Mouse (Mus musculus) spleen, postnatal 4 days (tissue): ENCODE data around the gene Gm14085.
A peak's percentile ranks its signal among the peaks of the same experiment; 100 is the strongest.
"Not testable (repeated sequence)": the region's sequence is repeated elsewhere in the genome, so short reads cannot be mapped to it uniquely, and the experiment has no call there.

Experiments
- DNase-seq, 2 experiments: peaks; one replicate each; pipeline ENCODE4 v3.0.0; 2022; ENCODE audit warnings: low spot score in 2 of 2

Gm14085 gene

GRCm38 (mm10) chr2:122484641-122485040, at the start of gene Gm14085:
Gene Gm14085, plus strand, starts transcription at chr2:122484941.
- DNase-seq: no peak

- not testable (repeated sequence) for DNase-seq
These were observed 45.8 kb upstream of the Gm14085 start for GRCm38 (mm10) chr2:122438706-122439482.

- DNase-seq: peak in 1 of 2 experiments; percentile 21
These were observed 44.2 kb upstream of the Gm14085 start for GRCm38 (mm10) chr2:122440521-122440920.

- DNase-seq: no peak
These were observed 43.5 kb upstream of the Gm14085 start for GRCm38 (mm10) chr2:122441000-122441933.

GRCm38 (mm10) chr2:122450351-122450750, 34.4 kb upstream of the Gm14085 start:
- DNase-seq: no peak

- no peak for DNase-seq
These were observed 32.3 kb upstream of the Gm14085 start for GRCm38 (mm10) chr2:122452426-122452825.

- DNase-seq: peak; percentile 17 to 62
These were observed 17.8 kb upstream of the Gm14085 start for GRCm38 (mm10) chr2:122466901-122467300.

GRCm38 (mm10) chr2:122467351-122468013, 17.3 kb upstream of the Gm14085 start:
- peak; percentile 93 to 97 for DNase-seq

GRCm38 (mm10) chr2:122469221-122469620, 15.5 kb upstream of the Gm14085 start:
- DNase-seq: no peak

- no peak for DNase-seq
These were observed 8.2 kb upstream of the Gm14085 start for GRCm38 (mm10) chr2:122476585-122476984.

- not testable (repeated sequence) for DNase-seq
These were observed 954 bp upstream of the Gm14085 start for GRCm38 (mm10) chr2:122483787-122484186.

GRCm38 (mm10) chr2:122485654-122486053, 913 bp downstream of the Gm14085 start:
- not testable (repeated sequence) for DNase-seq

- DNase-seq: not testable (repeated sequence)
These were observed 1.4 kb downstream of the Gm14085 start for GRCm38 (mm10) chr2:122486122-122486521.

- no peak for DNase-seq
These were observed 1.9 kb downstream of the Gm14085 start for GRCm38 (mm10) chr2:122486674-122487073.

GRCm38 (mm10) chr2:122529696-122530095, 45.0 kb downstream of the Gm14085 start:
- DNase-seq: not testable (repeated sequence)

GRCm38 (mm10) chr2:122531290-122531689, 46.5 kb downstream of the Gm14085 start:
- no peak for DNase-seq

- no peak for DNase-seq
These were observed 47.0 kb downstream of the Gm14085 start for GRCm38 (mm10) chr2:122531726-122532125.

GRCm38 (mm10) chr2:122532136-122532801, 47.5 kb downstream of the Gm14085 start:
- DNase-seq: no peak

GRCm38 (mm10) chr2:122532802-122533186, 48.1 kb downstream of the Gm14085 start:
- no peak for DNase-seq

- DNase-seq: no peak
These were observed 48.6 kb downstream of the Gm14085 start for GRCm38 (mm10) chr2:122533378-122533777.

- no peak for DNase-seq
These were observed 49.9 kb downstream of the Gm14085 start for GRCm38 (mm10) chr2:122534671-122535070.
